Comparison of ENCODE assay signal across 8 mouse cellular contexts in genomic region chr13:73604156-73604957, GRCm38 (mm10). TPM values are rescaled to one million over a fixed set of nuclear protein-coding genes. Genes with fewer than 3 reads are reported as not detected.
DNase-seq lines count a peak whose midpoint lies in the region; ATAC-seq and TF ChIP-seq lines count a peak whose summit lies in the region.

No protein-coding gene starts in this region.

- no peak for TF ChIP-seq CTCF in heart, postnatal 0 days (IDR thresholded peaks at IDR 0.05; ENCODE audit: low read depth)

- peak overlapping the region; percentile 76 for H3K4me3 ChIP-seq in lung, embryonic 15.5 days
- H3K4me3 ChIP-seq in heart, postnatal 0 days (ENCODE audit: low read depth, low read length) = peak overlapping the region; percentile 82

- peaks cover 16% of the 10 kb centered on the region for H3K4me1 ChIP-seq in lung, embryonic 15.5 days
- peaks cover 17% of the 10 kb centered on the region for H3K4me1 ChIP-seq in heart, postnatal 0 days (ENCODE audit: control insufficient read depth, insufficient read depth)

- H3K4me2 ChIP-seq in lung, embryonic 15.5 days = peak overlapping the region; percentile 86
- H3K4me2 ChIP-seq in heart, postnatal 0 days (ENCODE audit: low read depth, low read length) = peak overlapping the region; percentile 98

- peak overlapping the region; percentile 39; the same call in 1 of the 2 replicates for H3K27ac ChIP-seq in lung, embryonic 15.5 days
- H3K27ac ChIP-seq in heart, postnatal 0 days (ENCODE audit: low read depth) = peak overlapping the region; percentile 68

- H3K9ac ChIP-seq in lung, embryonic 15.5 days = peak overlapping the region; percentile 80
- H3K9ac ChIP-seq in heart, postnatal 0 days (replicated peaks; ENCODE audit: low read depth, low read length) = peak overlapping the region; percentile 83

- no peaks in the 10 kb centered on the region for H3K9me3 ChIP-seq in lung, embryonic 15.5 days
- H3K9me3 ChIP-seq in heart, postnatal 0 days (replicated peaks; ENCODE audit: control insufficient read depth, low read length) = no peaks in the 10 kb centered on the region

- no peaks in the 10 kb centered on the region for H3K27me3 ChIP-seq in lung, embryonic 15.5 days
- H3K27me3 ChIP-seq in heart, postnatal 0 days (ENCODE audit: control insufficient read depth, insufficient read depth, low read length) = no peaks in the 10 kb centered on the region

- H3K36me3 ChIP-seq in lung, embryonic 15.5 days = peaks cover 29% of the 10 kb centered on the region
- H3K36me3 ChIP-seq in heart, postnatal 0 days (replicated peaks; ENCODE audit: control insufficient read depth, insufficient read depth, low read length) = peaks cover 32% of the 10 kb centered on the region

- no peak for TF ChIP-seq EP300 in heart, postnatal 0 days (IDR thresholded peaks at IDR 0.05; ENCODE audit: low read depth)

- 2% methylated on average over 31 of the region's 39 CpGs for WGBS in lung, embryonic 15.5 days
- 2% methylated on average over 35 of the region's 39 CpGs for WGBS in heart, postnatal 0 days

- DNase-seq in adrenal gland, postnatal 14 days = peak; percentile 49
- no peak for DNase-seq in adrenal gland, adult (ENCODE audit: inconsistent age in 2 of 2, low spot score in 1 of 2)
- DNase-seq in lung, postnatal 10 days = no peak
- DNase-seq in heart, postnatal 0 days (ENCODE audit: low spot score) = peak; percentile 9
- DNase-seq in lung, postnatal 14 days = peak; percentile 4
- DNase-seq in right cerebral cortex, adult 18-20 months = no peak
- DNase-seq in layer of hippocampus, postnatal 14 days (ENCODE audit: low spot score in 2 of 2) = no peak

- peak; percentile 76 for ATAC-seq in lung, embryonic 15.5 days (ENCODE audit: borderline replicate concordance, extremely low read depth, low FRiP score, low TSS enrichment)
- peak; percentile 45 for ATAC-seq in heart, postnatal 0 days (ENCODE audit: insufficient read depth, low read depth)

RNA-seq across cellular contexts. Expression of gene Clptm1l, which starts 0.6 kb away (rescaled TPM):
- 106 and 122 TPM in 2 replicates for total RNA-seq in adrenal gland, postnatal 14 days (2021)
- polyA plus RNA-seq in lung, embryonic 15.5 days (2015; fragmentation: Nextera tagmentation; extraction: Ambion mirVana) = 113 and 118 TPM in 2 replicates
- 98.9 and 119 TPM in 2 replicates for total RNA-seq in heart, postnatal 0 days (2014; rRNA removed; ENCODE audit: low replicate concordance)
- 63.6 and 65.2 TPM in 2 replicates for polyA plus RNA-seq in heart, postnatal 0 days (2015; fragmentation: Nextera tagmentation; extraction: Ambion mirVana)
- 100 to 1,000 TPM; 121 to 125 TPM for total RNA-seq in layer of hippocampus, postnatal 14 days (2021)

RNA-seq across cellular contexts. Expression of gene Tert, which starts 22.4 kb away (rescaled TPM):
- total RNA-seq in adrenal gland, postnatal 14 days (2021) = 5.7 and 6.5 TPM in 2 replicates
- 3.2 and 4.6 TPM in 2 replicates for polyA plus RNA-seq in lung, embryonic 15.5 days (2015; fragmentation: Nextera tagmentation; extraction: Ambion mirVana)
- 2.8 and 3.5 TPM in 2 replicates for total RNA-seq in heart, postnatal 0 days (2014; rRNA removed; ENCODE audit: low replicate concordance)
- 0.32 and 0.48 TPM in 2 replicates for polyA plus RNA-seq in heart, postnatal 0 days (2015; fragmentation: Nextera tagmentation; extraction: Ambion mirVana)
- total RNA-seq in layer of hippocampus, postnatal 14 days (2021) = 1 to 10 TPM; 2.6 to 4.4 TPM

Comparison
In these comparisons a context has a peak if more than half of its experiments do, and no peak if none do; other contexts are left out.
1. DNase-seq: peak in adrenal gland, postnatal 14 days (single experiment), heart, postnatal 0 days (single experiment) and lung, postnatal 14 days (single experiment); none in adrenal gland, adult (0 of 2), lung, postnatal 10 days (single experiment), right cerebral cortex, adult 18-20 months (single experiment) and layer of hippocampus, postnatal 14 days (0 of 2).